Mouse (Mus musculus): ENCODE measurements around the gene Cmc1. TPM values are rescaled to one million over a fixed set of nuclear protein-coding genes. Genes with fewer than 3 reads are reported as not detected.

Gene Cmc1
- polyA plus RNA-seq, 1 experiment from 2014 or later: 57.9 TPM

DNA sequence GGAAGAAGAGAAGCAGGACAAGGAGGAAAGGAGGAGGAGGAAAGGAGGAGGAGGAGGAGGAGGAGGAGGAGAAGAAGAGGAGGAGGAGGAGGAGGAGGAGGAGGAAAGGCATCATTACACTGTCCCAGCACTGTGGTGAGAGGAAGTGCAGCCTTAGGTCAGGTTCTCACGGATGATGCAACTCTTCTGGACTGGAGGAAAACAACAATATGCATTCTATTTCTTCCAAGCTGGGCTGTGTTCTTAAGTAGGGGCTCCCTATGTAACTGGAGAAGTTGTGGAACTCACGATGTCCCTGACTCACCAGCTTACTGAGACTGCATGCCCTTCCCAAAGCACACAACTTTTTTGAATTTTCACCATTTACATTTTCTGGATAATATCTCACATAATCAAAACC is 118.3 kb downstream of the Cmc1 start:
- ChIA-PET CTCF (no interaction called here), POLR2A (interaction anchor here (0.6 kb wide), 1 partner anchor 128 kb away, joined by 3 read pairs; no protein-coding TSS in a partner anchor)
- ATAC-seq (no peak), DNase-seq (ENCODE audit: low read depth, low spot score) (no peak)
- no peak for TF ChIP-seq CTCF (IDR thresholded peaks at IDR 0.05)
- peaks cover 3% of the 10 kb centered on the region for H3K27me3 ChIP-seq
- in situ Hi-C loops (cut with MboI; ENCODE audit: low pct_unique_long_range_greater_than_20kb): loop anchor here (10.0 kb wide), 1 partner anchor 137 kb away; no protein-coding TSS in a partner anchor

- ATAC-seq (no peak), DNase-seq (ENCODE audit: low read depth, low spot score) (no peak)
- ChIA-PET POLR2A (no interaction called here), CTCF (no interaction called here)
- in situ Hi-C loops (cut with MboI; ENCODE audit: low pct_unique_long_range_greater_than_20kb): loop anchor here (10.0 kb wide), 1 partner anchor 135 kb away; no protein-coding TSS in a partner anchor
- TF ChIP-seq CTCF (IDR thresholded peaks at IDR 0.05): no peak
- peaks cover 3% of the 10 kb centered on the region for H3K27me3 ChIP-seq
Measured at GRCm38 (mm10) chr9:118030252-118030651, 119.7 kb downstream of the Cmc1 start.

- peaks cover 3% of the 10 kb centered on the region for H3K27me3 ChIP-seq
- ATAC-seq: peak; percentile 51
- peak; percentile 42 for TF ChIP-seq CTCF (IDR thresholded peaks at IDR 0.05)
- POLR2A ChIA-PET: no interaction called here
- CTCF ChIA-PET: no interaction called here
- no peak for DNase-seq (ENCODE audit: low read depth, low spot score)
- in situ Hi-C loops (cut with MboI; ENCODE audit: low pct_unique_long_range_greater_than_20kb): no loop called here
Measured at GRCm38 (mm10) chr9:118029490-118029889, 120.5 kb downstream of the Cmc1 start.

- POLR2A ChIA-PET: no interaction called here
Measured at GRCm38 (mm10) chr9:118024966-118025365, 125.0 kb downstream of the Cmc1 start.

More at GRCm38 (mm10) chr9:118024966-118025365, 125.0 kb downstream of the Cmc1 start:
- ATAC-seq (no peak), DNase-seq (ENCODE audit: low read depth, low spot score) (no peak)
- no peaks in the 10 kb centered on the region for H3K27me3 ChIP-seq
- no peak for TF ChIP-seq CTCF (IDR thresholded peaks at IDR 0.05)
- in situ Hi-C loops (cut with MboI; ENCODE audit: low pct_unique_long_range_greater_than_20kb): no loop called here
- CTCF ChIA-PET: no interaction called here

Other genes with a start within 250 kb of the Cmc1 start
- 65.0 TPM for gene Azi2, start 109.7 kb downstream of the Cmc1 start, polyA plus RNA-seq (2021)

Data from Patski (cell line).